Mouse (Mus musculus) intestine, embryonic 14.5 days (tissue): ENCODE data around the gene Selplg. TPM values are rescaled to one million over a fixed set of nuclear protein-coding genes. Genes with fewer than 3 reads are reported as not detected.

ENCODE experiments used
- ATAC-seq: fragments of 200-750 bp; cut with Nextera tagmentation; replicated peaks from 2 replicates; pipeline ENCODE4 v1.8.0; 2017; ENCODE audit warnings: low read depth, moderate number of reproducible peaks, moderate TSS enrichment, moderate library complexity; ENCODE audit not compliant: low FRiP score, low TSS enrichment
- DNase-seq: peaks from one replicate; pipeline ENCODE4 v3.0.0-alpha.2; 2018; ENCODE audit warnings: low spot score
- H3K27ac ChIP-seq: fragments of 300-500 bp; sonication (generic); 2 replicates; pipeline ENCODE4 v1.5.1; 2014; ENCODE audit warnings: low read depth, mild to moderate bottlenecking, control low read depth
- H3K27me3 ChIP-seq: fragments of 300-500 bp; sonication (generic); replicated peaks from 2 replicates; pipeline ENCODE4 v1.6.1; 2014; ENCODE audit warnings: low read length, control low read depth; ENCODE audit not compliant: control insufficient read depth, insufficient read depth
- H3K36me3 ChIP-seq: fragments of 300-500 bp; sonication (generic); 2 replicates; pipeline ENCODE4 v1.6.1; 2014; ENCODE audit warnings: low read length, control low read depth; ENCODE audit not compliant: control insufficient read depth, insufficient read depth
- H3K4me1 ChIP-seq: fragments of 300-500 bp; sonication (generic); replicated peaks from 2 replicates; pipeline ENCODE4 v1.6.1; 2014; ENCODE audit warnings: low read length, control low read depth, mixed read lengths; ENCODE audit not compliant: control insufficient read depth, insufficient read depth
- H3K4me2 ChIP-seq: fragments of 300-500 bp; sonication (generic); 2 replicates; pipeline ENCODE4 v1.6.1; 2014; ENCODE audit warnings: low read length
- H3K4me3 ChIP-seq: fragments of 300-500 bp; sonication (generic); 2 replicates; pipeline ENCODE4 v1.5.1; 2014; ENCODE audit warnings: low read depth, low read length, control low read depth, mixed read lengths
- H3K9ac ChIP-seq: fragments of 300-500 bp; sonication (generic); 2 replicates; pipeline ENCODE4 v1.6.1; 2014; ENCODE audit warnings: mild to moderate bottlenecking, low read length
- H3K9me3 ChIP-seq: fragments of 300-500 bp; sonication (generic); 2 replicates; pipeline ENCODE4 v1.6.1; 2016; ENCODE audit warnings: low read length, control low read depth; ENCODE audit not compliant: control insufficient read depth
- WGBS: fragments of 180-500 bp; shearing (Covaris S2); extraction: QIAGEN DNeasy Blood & Tissue Kit; methylation state at CpG from one replicate; pipeline ENCODE4 v1.1.7; 2014; 5-methylcytosine and 5-hydroxymethylcytosine counted together
- polyA plus RNA-seq: library from polyadenylated mRNA; unstranded; fragments of >200 nt; fragmentation: Nextera tagmentation; extraction: Ambion mirVana; gene quantifications from 2 replicates; pipeline ENCODE4 v1.2.1, GENCODE M21; 2014

Selplg gene
- polyA plus RNA-seq, result 4.0 and 4.7 TPM in 2 replicates

DNA sequence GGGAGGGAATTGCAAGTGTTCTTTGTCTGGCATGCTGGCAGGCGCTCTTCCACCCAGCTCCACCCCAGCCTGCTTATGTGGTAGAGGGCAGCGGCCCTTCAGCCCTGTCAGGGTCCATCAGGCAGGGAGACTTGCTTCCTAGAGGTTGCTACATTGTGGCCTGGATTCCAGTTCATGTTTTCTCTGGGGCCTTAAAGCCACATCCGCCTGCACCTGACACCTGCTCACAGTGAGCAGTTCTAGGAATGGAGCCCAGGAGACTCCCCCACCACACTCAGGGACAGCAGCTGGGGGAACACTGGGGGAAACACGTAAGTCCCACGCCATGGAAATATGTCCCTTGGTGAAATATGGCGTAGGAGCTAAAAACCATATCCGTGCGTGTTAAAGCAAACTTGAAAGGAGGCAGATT is at the start of gene Selplg:
Gene Selplg (minus strand): TSS at position 155 of the 412 bp plus-strand sequence.
- 31% methylated on average over 8 of the region's 8 CpGs for WGBS
- H3K4me2 ChIP-seq, result no peak within 1 kb of the TSS
- H3K9me3 ChIP-seq, result no peaks in the 10 kb centered on the region
- no peak within 1 kb of the TSS for H3K27ac ChIP-seq
- ATAC-seq (no peak), DNase-seq (no peak)
- H3K4me1 ChIP-seq, result no peaks in the 10 kb centered on the region
- H3K36me3 ChIP-seq, result no peaks in the 10 kb centered on the region
- H3K9ac ChIP-seq, result no peak within 1 kb of the TSS
- no peaks in the 10 kb centered on the region for H3K27me3 ChIP-seq
- no peak within 1 kb of the TSS for H3K4me3 ChIP-seq

DNA sequence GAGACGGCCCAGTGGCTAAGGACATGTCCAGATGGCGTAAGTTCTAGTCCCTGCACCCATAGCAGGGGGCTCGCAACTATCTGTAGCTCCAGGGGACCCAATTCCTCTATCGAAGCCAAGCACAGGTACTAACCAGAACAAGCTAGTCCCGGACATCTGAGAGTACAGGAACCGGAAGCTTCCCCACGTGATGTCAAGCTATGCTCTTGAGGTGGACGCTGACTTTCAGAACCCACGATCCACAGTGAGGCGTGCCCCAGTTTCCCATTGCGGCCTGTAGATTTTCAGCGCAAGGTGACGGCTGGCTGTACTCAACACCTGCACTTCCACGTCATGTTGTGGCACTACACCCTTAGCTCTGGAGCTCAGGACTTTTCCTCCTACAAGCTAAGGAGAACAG is 48.7 kb upstream of the Selplg start:
- 92% methylated on average over 14 of the region's 14 CpGs for WGBS
- DNase-seq (no peak), ATAC-seq (no peak)
- H3K4me1 ChIP-seq, result peaks cover 50% of the 10 kb centered on the region
- no peak overlapping the region for H3K27ac ChIP-seq
- H3K27me3 ChIP-seq, result no peaks in the 10 kb centered on the region
- H3K36me3 ChIP-seq, result peaks cover 54% of the 10 kb centered on the region
- no peak overlapping the region for H3K4me3 ChIP-seq
- H3K9me3 ChIP-seq, result no peaks in the 10 kb centered on the region
- H3K4me2 ChIP-seq, result no peak overlapping the region
- no peak overlapping the region for H3K9ac ChIP-seq

DNA sequence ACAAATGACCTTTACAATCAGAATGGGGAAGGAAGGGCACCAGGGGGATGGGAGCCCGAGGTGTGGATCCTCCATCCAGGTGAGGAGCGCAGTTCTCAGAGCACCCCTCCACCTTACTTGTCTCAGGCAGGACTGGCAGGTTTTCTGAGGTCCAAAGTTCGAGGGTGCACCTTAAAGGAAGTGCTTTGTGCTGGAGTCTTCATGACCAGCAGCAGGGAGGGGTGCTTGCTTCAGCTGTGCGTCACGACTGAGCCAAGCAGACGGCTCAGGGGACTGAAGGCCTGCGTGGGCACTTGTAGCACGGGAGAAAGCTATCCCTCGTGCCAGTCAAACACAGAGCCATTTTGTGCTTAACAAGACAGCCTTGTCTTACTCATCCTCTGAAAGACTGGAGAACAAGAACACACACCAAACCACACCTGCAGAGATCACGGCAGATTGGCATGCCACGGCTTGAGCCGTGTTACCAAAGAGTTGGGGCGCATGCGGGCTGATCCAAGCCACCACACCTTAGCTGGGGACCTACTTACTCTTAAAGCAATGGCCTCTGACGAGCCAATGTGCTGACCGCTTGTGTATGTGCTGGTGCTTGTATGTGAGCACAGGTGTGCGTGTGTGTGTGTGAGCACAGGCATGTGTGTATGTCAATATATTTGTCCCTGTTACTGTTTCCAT is 46.6 kb upstream of the Selplg start:
- Histone ChIP-seq H3K27ac (peak overlapping the region; percentile 65), H3K4me1 (peaks cover 50% of the 10 kb centered on the region), H3K9me3 (no peaks in the 10 kb centered on the region), H3K27me3 (no peaks in the 10 kb centered on the region), H3K4me2 (no peak overlapping the region), H3K4me3 (no peak overlapping the region), H3K9ac (no peak overlapping the region), H3K36me3 (peaks cover 66% of the 10 kb centered on the region)
- peak; percentile 85 for ATAC-seq
- 82% methylated on average over 17 of the region's 17 CpGs for WGBS
- DNase-seq, result no peak

DNA sequence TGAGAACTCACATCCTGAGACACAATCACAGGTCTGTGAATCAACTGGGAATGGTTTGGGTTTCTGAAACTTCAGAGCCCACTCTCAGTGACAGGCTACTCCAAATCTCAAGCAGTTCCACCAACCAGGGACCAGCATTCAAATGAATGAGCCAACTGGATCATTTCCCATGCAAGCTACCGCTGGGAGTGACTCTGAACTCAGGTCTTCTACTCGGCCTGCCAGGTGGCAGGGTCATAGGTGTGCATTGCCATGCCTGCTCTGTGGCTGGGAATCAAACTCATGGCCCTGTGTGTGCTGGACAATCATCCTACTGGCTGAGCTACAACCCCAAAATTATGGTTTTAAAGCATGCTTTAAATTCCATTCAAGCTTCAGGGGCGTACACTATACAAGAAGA is 45.1 kb upstream of the Selplg start:
- ATAC-seq, result no peak
- Histone ChIP-seq H3K9ac (no peak overlapping the region), H3K4me2 (no peak overlapping the region), H3K4me3 (no peak overlapping the region), H3K27ac (no peak overlapping the region), H3K4me1 (peaks cover 46% of the 10 kb centered on the region), H3K27me3 (no peaks in the 10 kb centered on the region), H3K9me3 (no peaks in the 10 kb centered on the region), H3K36me3 (peaks cover 66% of the 10 kb centered on the region)
- 41% methylated on average over 3 of the region's 3 CpGs for WGBS
- DNase-seq, result no peak

DNA sequence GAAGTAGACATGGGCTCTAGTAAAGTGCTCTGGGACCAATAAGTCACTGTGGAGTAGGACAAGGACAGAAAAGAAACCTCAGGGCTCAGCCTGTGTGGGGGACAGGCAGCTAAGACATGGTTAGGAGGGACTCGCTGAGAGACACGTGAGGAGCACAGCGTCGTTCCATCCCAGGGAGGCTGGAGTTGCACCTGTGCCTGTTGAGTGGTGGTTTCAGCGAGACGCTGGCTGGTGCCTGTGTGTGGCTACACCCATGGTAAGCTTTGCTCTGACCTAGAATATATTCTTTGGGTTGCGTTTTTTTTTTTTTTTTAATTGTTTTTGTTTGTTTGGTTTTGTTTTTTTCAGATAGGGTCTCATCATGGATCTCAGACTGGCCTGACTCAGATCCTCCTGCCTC is 43.7 kb upstream of the Selplg start:
- peaks cover 56% of the 10 kb centered on the region for H3K36me3 ChIP-seq
- no peak overlapping the region for H3K9ac ChIP-seq
- no peak overlapping the region for H3K4me2 ChIP-seq
- no peak overlapping the region for H3K27ac ChIP-seq
- H3K4me1 ChIP-seq, result peaks cover 53% of the 10 kb centered on the region
- no peaks in the 10 kb centered on the region for H3K27me3 ChIP-seq
- ATAC-seq (no peak), DNase-seq (no peak)
- no peak overlapping the region for H3K4me3 ChIP-seq
- H3K9me3 ChIP-seq, result no peaks in the 10 kb centered on the region
- 93% methylated on average over 7 of the region's 7 CpGs for WGBS

DNA sequence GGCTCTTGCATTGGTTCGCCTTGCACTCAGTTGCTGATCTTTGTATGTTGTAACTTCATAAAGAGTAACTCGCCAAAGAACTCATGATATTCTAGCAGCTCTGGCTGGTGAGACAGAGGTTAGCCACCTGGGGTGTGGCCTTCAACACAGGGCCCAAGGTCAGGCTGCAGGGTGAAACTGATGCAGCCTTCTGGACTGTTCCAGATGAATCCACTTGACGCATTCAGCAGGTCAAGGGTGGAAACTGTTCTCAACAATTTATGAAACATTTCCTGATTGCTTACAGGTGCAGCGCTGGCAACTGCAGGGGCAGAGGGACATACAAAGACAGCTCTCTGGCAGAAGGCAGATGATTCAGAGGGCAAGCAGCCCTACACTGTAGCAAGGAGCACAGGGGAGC is 43.2 kb upstream of the Selplg start:
- Histone ChIP-seq H3K27ac (no peak overlapping the region), H3K9me3 (no peaks in the 10 kb centered on the region), H3K4me2 (no peak overlapping the region), H3K4me1 (peaks cover 58% of the 10 kb centered on the region), H3K27me3 (no peaks in the 10 kb centered on the region), H3K9ac (no peak overlapping the region), H3K4me3 (no peak overlapping the region), H3K36me3 (peaks cover 50% of the 10 kb centered on the region)
- ATAC-seq (no peak), DNase-seq (no peak)
- WGBS, result 86% methylated on average over 4 of the region's 4 CpGs

DNA sequence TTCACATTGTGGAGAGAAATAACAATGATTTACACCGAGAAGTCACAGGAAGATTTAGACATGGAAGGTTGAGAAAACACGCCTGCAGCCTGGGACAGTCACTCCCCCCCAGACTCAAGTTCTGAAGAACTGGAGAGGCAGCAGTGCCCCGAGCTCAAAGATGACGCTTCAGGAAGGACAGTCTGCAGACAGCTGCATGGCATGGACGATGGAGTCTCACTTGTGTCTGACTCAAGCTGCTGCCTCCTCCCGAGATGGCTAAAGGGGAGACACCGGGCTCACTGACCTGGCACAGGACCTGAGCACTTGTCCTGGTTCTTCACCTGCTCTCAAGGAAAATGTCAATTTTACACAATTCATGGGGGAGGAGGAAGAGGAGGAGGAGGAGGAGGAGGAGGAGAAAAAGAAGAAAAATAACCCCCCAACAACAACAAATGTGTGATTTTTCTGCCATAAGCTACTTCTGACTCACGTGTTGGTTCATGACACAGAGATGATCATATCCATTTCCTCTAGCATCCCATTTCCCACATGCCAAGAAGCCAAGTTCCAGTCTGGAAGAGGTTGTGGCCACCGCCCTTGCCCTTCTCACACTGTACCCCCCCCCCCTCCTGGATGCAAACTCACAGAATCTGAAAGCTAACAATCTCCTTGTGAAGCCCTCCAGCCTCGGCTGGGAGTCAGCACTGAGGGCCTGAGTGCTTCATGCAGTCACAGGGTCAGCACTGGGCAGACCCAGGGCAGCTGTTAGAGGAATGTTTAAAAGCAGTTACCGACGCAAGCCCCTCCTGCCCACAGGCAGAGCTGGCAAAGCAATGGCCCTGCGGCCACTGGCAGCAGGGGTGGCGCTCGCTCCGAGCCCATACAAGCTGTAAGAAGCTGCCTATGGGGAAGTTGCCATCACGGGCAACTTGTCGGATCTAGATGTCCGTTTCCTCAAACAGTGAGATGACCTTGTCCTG is 41.9 kb upstream of the Selplg start:
- no peak for DNase-seq
- Histone ChIP-seq H3K27ac (peak overlapping the region; percentile 94), H3K9me3 (no peaks in the 10 kb centered on the region), H3K4me1 (peaks cover 70% of the 10 kb centered on the region), H3K4me2 (peak overlapping the region; percentile 48), H3K9ac (peak overlapping the region; percentile 43; the same call in 1 of the 2 replicates), H3K27me3 (no peaks in the 10 kb centered on the region), H3K4me3 (0 out of 2 replicates have a peak overlapping the region, but pooled peaks have one; percentile 13), H3K36me3 (peaks cover 38% of the 10 kb centered on the region)
- 52% methylated on average over 19 of the region's 19 CpGs for WGBS
- ATAC-seq, result no peak

DNA sequence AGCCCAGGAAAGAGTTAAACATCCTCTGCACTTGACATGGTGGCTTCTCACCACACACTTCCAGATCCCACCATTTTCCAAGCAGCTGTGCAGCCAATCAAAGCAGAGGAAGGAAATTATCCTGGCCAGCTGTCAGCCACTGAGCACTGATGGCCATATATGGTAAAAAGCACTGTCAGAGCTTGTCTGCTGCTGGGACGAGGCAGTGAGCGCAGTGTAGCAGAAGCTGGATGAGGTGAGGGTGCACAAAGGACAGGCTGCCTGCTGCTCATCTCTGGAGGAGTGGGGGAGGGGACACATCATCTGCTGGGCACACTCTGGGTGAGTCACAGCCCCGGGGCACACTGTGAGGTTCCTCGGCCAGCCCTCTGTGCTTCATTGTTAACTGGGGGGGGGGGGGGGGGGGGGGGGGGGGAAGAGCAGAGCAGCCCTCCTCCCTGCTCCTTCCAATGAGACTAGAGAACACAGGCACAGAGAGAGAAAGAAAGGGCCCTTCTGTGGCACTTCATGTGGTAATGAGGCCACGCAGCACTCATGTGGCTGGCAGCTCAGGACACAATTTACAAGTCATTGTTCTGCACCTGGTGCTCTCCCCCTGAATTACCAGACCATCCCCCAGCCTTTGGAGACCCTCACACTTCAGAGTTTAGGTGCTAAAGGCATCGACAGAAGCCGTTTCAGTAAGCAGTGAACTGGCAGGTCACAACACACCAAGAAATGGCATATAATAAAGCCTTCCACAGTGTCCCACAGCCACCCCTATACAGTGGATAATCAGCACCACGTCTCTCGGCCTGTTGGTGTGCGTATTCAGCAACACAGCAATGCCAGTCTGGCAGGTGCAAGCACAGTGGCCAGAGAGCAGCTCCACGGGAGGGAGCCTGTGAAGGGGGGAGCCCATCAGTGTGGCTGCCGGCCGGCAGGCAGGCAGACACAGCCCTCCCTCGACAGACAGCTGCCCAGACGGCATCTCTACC is 40.8 kb upstream of the Selplg start:
- Histone ChIP-seq H3K27me3 (no peaks in the 10 kb centered on the region), H3K4me3 (peak overlapping the region; percentile 13; the same call in 1 of the 2 replicates), H3K36me3 (peaks cover 31% of the 10 kb centered on the region), H3K9me3 (no peaks in the 10 kb centered on the region), H3K4me1 (peaks cover 76% of the 10 kb centered on the region), H3K9ac (peak overlapping the region; percentile 43; the same call in 1 of the 2 replicates), H3K27ac (peak overlapping the region; percentile 94), H3K4me2 (peak overlapping the region; percentile 48)
- ATAC-seq, result peak; percentile 87
- WGBS, result 13% methylated on average over 13 of the region's 15 CpGs
- peak; percentile 82 for DNase-seq
